ENCODE assay signal across 8 mouse cellular contexts in genomic region chr9:83956632-83957314, GRCm38 (mm10). TPM values are rescaled to one million over a fixed set of nuclear protein-coding genes. Genes with fewer than 3 reads are reported as not detected.
DNase-seq lines count a peak whose midpoint lies in the region; ATAC-seq lines count a peak whose summit lies in the region.

No protein-coding gene starts in this region.

- no peaks in the 10 kb centered on the region for H3K9me3 ChIP-seq in hindbrain, embryonic 11.5 days (ENCODE audit: control insufficient read depth, low read length)
- no peaks in the 10 kb centered on the region for H3K9me3 ChIP-seq in lung, embryonic 16.5 days (ENCODE audit: control insufficient read depth, low read length)

- peak; percentile 89 for ATAC-seq in hindbrain, embryonic 11.5 days (ENCODE audit: low FRiP score)
- peak; percentile 83 for ATAC-seq in lung, embryonic 16.5 days (ENCODE audit: low read depth)

- WGBS in hindbrain, embryonic 11.5 days: 59% methylated on average over 15 of the region's 15 CpGs
- WGBS in lung, embryonic 16.5 days: 50% methylated on average over 15 of the region's 15 CpGs

- H3K9ac ChIP-seq in hindbrain, embryonic 11.5 days (ENCODE audit: low read depth, low read length): no peak overlapping the region
- H3K9ac ChIP-seq in lung, embryonic 16.5 days (ENCODE audit: low read length): no peak overlapping the region

- peak; percentile 69 for DNase-seq in MN1 (ENCODE audit: low spot score)
- DNase-seq in cerebellum, adult 9-10 months: peak; percentile 77
- peak; percentile 73 to 95 for DNase-seq in frontal cortex, adult 2 months (ENCODE audit: extremely low spot score in 1 of 2, low spot score in 1 of 2)
- peak; percentile 87 for DNase-seq in hindbrain, embryonic 11.5 days (ENCODE audit: low spot score)
- peak; percentile 85 for DNase-seq in layer of hippocampus, adult 9-10 months (ENCODE audit: low spot score)
- peak; percentile 62 for DNase-seq in ovary, postnatal 10 days (ENCODE audit: low spot score)
- DNase-seq in thymus, postnatal 0 days (ENCODE audit: low spot score): peak; percentile 63

- no peak overlapping the region for H3K27ac ChIP-seq in hindbrain, embryonic 11.5 days (ENCODE audit: low read depth, low read length)
- H3K27ac ChIP-seq in lung, embryonic 16.5 days (ENCODE audit: low read length): no peak overlapping the region

- no peak overlapping the region for H3K4me3 ChIP-seq in hindbrain, embryonic 11.5 days (ENCODE audit: low read depth, low read length)
- H3K4me3 ChIP-seq in lung, embryonic 16.5 days (ENCODE audit: low read length): no peak overlapping the region

- H3K27me3 ChIP-seq in hindbrain, embryonic 11.5 days (ENCODE audit: control insufficient read depth, insufficient read depth, low read length): no peaks in the 10 kb centered on the region
- H3K27me3 ChIP-seq in lung, embryonic 16.5 days (ENCODE audit: control insufficient read depth, insufficient read depth, low read depth, low read length): no peaks in the 10 kb centered on the region

- no peaks in the 10 kb centered on the region for H3K36me3 ChIP-seq in hindbrain, embryonic 11.5 days (ENCODE audit: control insufficient read depth, insufficient read depth, low read length)
- H3K36me3 ChIP-seq in lung, embryonic 16.5 days (ENCODE audit: control insufficient read depth, insufficient read depth, low read length): no peaks in the 10 kb centered on the region

- no peak overlapping the region for H3K4me2 ChIP-seq in hindbrain, embryonic 11.5 days (replicated peaks; ENCODE audit: low read depth, low read length)
- no peak overlapping the region for H3K4me2 ChIP-seq in lung, embryonic 16.5 days (ENCODE audit: low read depth, low read length)

- no peaks in the 10 kb centered on the region for H3K4me1 ChIP-seq in hindbrain, embryonic 11.5 days (replicated peaks; ENCODE audit: control insufficient read depth, insufficient read depth, low read length)
- H3K4me1 ChIP-seq in lung, embryonic 16.5 days (replicated peaks; ENCODE audit: control insufficient read depth, insufficient read depth, low read length): no peaks in the 10 kb centered on the region

RNA-seq across cellular contexts. Expression of gene Bckdhb, which starts 31.8 kb away (rescaled TPM):
- polyA plus RNA-seq in frontal cortex, adult 2 months (2012; rRNA removed): 34.8 and 40.1 TPM in 2 replicates
- polyA plus RNA-seq in hindbrain, embryonic 11.5 days (2014; fragmentation: Nextera tagmentation; extraction: Ambion mirVana): 54.1 and 57.2 TPM in 2 replicates
- polyA plus RNA-seq in lung, embryonic 16.5 days (2015; fragmentation: Nextera tagmentation; extraction: Ambion mirVana): 33.9 and 35.8 TPM in 2 replicates
- polyA plus RNA-seq in thymus, postnatal 0 days (2015; fragmentation: Nextera tagmentation; extraction: Ambion mirVana): 23.5 and 24.8 TPM in 2 replicates
